Mouse (Mus musculus): ENCODE data around the gene Cfap45.

Gene Cfap45
- long read RNA-seq, experiment 1, result 0 reads
- long read RNA-seq, experiment 2, result 0 reads

DNA sequence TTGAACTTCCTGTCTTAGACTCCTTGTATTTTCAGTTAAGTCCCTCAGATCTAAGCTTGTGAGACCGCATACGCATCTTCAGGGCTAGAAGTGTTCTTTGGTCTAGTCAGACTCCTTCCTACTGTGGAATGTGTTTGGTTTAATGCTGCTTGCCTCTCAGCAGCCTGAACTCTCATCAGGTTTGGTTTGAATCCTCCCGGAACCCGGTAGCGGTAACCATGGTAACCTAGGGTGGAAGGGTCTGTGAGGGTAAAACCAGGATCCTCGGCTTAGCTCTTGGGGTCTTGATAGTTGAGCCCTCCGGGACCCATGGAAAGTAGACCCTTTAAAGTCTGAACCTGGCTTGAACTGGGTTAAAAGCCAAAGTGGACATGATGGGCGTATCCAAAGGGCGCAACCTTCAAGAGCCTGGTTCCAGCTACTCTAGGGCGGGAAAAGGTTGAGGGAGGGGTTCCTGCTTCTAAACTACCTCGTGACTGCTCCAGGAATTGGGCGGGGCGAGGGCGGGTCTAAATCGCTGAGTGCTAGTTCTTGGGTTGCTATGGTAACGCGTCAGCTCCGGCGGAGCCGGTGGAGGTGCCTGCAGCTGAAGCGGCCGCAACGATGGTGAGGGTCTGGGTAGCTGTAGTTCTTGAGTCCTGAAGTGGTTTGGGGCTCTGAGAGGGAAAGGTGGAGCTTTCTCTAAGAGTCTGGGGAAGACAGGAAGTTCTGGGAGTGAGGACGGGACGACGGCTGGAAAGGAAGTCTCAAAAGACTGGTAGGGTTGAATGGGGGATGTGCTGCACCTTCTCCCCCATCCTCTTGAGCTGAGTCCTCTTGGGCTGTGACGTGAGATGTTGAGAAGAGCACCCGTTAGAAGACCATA, at the start of gene Cfap45:
Gene Cfap45, plus strand, starts transcription at position 226 of the 865 bp plus-strand sequence.
- intact Hi-C loops (cut with DNase I), result loop anchor here (10.0 kb wide), 1 partner anchor 874 kb away; no protein-coding TSS in a partner anchor

DNA sequence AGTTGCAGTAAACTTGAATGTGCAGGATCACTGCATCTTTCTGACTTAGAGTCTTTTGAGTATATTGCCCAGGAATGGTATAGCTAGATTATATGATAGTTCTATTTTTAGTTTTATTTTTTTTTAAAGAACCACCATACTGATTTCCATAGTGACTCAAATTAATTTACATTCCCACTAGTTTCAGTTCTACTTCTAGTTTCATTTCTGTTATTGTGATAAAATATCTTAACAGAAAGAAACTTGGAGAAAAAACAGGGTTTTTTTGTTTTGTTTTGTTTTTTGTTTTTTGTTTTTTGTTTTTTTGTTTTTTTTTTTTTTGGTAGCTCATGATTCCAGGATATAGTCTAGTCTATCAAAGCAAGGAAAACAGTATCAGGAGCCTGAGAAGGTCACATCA, 47.7 kb upstream of the Cfap45 start:
- intact Hi-C loops (cut with DNase I), result no loop called here

DNA sequence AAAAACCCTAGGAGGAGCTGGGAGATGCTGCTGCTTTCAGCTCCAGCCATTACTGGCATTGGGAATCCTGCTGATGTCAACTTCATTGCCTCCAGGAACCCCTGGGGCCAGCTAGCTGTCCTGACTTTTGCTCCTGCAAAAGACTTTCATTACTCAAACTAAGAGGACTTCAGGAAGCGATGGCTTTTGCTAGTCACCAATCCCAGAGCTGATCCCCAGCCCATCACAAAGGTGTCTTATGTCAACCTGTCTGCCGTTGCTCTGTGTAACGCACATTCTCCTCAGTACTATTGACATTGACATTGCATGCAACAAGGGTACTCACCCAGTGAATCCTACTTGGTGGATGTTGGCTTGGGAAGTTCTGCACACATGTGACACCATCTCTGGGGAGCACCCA, 46.4 kb upstream of the Cfap45 start:
- intact Hi-C loops (cut with DNase I), result no loop called here

DNA sequence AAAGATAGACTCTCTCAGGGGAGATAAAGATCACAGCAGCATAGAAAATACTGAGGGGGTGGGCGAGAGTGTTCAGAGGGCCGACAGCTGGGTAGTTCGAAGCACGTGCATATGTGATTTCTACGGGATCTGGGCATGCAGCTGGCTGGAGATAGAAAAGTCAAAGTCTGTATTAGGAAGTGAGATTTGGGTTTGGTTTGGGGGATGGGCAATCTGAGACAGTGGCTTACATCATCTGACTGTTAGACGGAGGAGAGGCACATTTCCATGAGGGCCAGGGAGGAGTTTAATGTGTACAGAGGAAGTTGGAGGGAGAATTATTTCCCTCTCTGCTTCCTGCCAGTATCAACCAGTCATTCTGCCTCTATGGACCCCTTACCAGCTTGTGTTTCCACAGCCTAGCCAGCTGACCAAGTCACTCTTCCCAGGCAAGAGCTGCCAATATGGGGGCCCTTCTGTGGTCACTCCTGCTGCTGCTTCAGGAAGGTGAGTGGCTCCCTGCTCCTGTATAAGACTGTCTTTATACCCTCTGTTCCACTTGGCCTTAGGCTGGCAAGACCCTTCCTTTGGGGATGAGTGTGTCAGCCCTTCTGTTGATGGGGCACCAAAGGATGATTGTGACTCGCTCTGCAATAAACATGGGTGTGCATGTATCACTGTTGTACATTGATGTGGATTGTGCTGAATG, 45.4 kb upstream of the Cfap45 start, which contains the start of gene Slamf9:
Gene Slamf9, plus strand, starts transcription at position 305 of the 688 bp plus-strand sequence.
- intact Hi-C loops (cut with DNase I), result no loop called here

DNA sequence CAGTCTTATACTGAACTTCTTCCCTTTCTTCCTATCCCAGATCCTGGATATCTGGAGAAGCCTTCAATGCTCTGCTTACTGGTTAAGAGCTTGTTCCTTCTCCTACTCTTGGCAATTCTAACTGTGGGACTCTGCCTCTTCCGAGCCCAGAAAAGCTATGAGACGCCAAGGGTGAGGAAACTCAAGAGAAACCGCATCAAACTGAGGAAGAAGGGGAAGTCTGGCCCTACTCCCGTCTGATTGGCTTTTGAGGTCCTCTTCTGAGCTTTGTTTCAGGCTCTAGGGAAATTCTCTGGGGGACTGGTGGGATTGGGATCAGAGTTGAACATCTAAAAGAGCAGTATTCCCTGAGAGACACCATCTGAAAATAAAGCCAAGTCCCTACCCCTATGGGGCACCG, 42.6 kb upstream of the Cfap45 start:
- intact Hi-C loops (cut with DNase I), result no loop called here

DNA sequence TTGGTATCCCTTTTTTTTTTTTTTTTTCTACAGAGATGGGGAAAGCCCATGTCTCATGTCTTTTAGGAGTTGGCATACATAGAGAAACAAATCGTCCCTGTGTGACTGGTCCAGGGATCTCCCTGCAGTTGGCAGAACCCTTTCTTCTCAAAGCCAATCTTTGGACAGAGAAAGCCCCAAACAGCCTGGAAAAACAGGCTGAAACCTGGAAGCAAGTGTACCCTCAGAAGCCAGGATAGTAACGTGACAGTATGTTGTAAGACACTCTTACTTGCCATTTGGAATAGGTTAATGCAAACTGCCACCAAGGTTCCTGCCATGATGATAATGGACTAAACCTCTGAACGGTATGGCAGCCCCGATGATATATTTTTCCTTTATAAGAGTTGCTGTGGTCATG, 40.2 kb upstream of the Cfap45 start:
- intact Hi-C loops (cut with DNase I), result no loop called here

DNA sequence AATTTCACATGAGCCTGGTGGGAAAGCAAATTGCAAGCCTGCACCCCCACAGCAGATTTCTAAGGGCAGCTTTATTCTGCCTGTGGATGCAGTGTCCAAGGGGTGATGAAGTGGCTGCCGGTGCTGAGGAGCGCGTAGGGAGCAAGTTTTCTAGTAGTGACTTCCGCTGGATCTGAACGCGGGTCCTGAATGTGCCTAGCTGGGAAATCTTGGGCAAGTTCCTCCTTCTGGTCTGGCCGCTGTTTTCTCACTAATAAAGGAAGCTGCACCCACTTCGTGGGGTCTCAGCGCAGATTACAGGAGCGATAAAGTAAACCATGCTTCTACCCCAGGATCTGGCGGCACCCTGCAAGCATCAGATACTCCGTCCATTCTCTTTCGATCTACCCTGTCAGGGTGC, 39.5 kb upstream of the Cfap45 start:
- intact Hi-C loops (cut with DNase I), result no loop called here

DNA sequence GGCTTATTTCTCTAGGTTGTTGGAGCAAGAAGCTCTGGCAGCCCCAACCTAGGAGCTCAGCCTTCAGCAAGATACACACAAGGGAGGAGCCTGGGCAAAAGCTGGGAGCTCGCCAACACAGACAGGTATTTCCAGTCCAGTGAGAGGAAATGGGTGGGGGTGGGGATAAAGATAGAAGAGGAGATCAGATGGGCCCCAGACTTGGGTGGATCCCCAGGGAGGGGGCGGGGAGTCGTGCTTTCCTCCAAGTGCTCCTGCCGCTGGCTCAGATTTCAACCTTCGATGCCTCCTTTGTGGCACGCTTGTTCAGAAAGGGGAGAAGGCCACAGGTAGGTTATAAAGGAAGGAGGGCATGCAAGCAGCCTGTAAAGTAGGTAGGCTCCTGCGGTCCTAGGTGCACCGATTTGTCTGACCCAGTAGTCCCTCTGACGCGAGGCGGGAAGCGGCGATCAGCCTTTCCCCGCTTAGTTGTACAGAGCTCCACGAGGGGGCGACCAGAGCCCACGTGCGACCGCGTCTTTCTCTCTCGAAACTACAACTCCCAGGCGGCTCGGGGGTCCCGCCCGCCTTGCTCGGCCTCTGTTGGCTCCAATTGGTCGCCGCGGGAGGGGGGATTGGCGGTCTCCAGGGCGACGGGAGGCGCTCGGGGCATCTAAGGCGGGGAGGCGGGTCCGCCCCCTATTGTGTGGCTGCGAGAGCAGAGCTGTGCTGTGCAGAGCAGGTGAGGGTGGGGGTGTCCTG, 38.9 kb upstream of the Cfap45 start, which contains the start of gene Igsf9:
Gene Igsf9, plus strand, starts transcription at position 249 of the 741 bp plus-strand sequence.
- intact Hi-C loops (cut with DNase I), result no loop called here

DNA sequence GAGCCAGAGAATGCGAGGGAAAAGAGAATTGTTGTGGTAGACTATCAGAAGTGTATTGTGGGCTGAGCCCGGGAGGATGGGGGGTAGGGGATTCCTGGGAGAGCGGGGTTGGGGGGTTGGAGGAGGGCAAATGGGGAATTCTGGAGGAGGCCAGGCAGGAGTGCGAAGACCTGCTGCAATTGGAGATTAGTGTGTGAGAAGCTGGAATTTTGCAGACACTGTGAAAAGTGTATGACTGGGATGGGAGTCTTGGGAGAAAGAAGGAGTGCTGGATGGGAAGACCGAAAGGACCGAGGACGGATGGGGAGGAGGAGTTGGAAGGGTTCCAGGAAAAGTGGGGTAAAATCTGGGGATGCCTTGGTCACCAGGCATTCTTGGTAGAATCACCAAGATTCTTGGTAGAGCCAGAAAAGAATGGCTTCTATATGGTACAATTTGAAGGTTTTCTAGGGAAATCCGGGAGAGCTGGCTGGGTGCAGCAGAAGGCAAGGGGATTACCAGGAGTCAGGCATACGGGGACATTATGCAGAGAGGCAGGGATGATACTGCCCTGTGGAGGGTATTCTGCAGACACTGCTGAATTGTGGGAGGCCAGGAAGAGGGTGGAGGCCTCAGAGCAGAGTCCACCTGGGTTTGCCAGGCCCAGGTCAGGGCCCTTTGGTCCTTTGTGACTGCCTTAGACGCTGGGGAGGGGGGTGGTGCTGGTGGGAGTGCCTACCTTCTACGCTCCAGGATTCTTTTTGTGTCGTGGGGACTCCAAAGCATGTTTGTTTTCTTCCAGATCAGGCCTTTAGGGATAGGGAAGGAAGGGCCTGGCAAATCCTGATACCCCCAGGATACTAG, 37.9 kb upstream of the Cfap45 start:
- intact Hi-C loops (cut with DNase I), result no loop called here

DNA sequence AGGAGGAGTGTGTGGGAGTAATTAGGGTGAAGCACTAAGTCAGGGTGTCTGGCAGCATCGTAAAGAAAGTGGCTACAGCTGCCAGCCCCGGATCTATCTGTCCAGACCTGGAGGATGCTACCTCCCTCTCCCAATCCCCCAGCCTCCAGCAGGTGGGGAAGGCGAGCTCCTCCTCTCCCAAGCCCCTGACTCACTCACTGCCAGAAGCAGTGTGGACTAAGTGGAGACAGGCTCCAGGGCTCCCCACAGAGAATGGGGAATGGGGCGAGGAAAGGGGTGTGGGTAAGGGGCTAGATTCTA, 37.3 kb upstream of the Cfap45 start:
- intact Hi-C loops (cut with DNase I), result no loop called here

DNA sequence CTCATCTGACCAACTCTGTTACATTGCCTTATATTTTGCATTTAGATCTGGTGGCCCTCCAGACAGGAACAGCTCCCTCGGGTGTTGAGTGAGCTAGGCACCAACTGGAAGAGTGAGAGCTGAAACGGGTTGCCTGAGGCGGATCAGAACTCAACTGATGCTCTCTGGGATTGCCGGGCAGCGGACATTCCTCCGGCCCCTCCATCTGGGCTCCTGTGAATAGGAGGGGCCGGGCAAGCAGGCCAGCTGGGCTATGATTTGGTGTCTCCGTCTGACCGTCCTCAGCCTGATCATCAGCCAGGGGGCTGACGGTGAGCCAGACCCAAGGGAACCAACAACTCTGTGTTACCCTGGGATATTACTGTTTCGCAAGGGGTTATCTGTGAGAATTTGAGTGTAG, 36.4 kb upstream of the Cfap45 start:
- intact Hi-C loops (cut with DNase I), result no loop called here

DNA sequence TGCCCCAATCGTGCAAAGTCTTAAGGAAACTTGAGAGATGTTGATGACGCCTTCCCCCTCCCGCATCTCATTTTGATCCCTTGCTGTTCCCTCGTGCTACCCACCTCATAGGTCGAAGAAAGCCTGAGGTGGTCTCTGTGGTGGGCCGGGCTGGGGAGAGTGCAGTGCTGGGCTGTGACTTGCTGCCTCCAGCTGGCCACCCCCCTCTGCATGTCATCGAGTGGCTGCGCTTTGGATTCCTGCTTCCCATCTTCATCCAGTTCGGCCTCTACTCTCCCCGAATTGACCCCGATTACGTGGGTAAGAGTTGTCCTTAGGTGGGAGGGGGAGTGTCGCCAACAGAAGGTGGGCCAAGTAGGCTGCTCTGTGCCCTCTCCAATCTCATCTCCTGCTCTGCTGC, 35.9 kb upstream of the Cfap45 start:
- intact Hi-C loops (cut with DNase I), result no loop called here

DNA sequence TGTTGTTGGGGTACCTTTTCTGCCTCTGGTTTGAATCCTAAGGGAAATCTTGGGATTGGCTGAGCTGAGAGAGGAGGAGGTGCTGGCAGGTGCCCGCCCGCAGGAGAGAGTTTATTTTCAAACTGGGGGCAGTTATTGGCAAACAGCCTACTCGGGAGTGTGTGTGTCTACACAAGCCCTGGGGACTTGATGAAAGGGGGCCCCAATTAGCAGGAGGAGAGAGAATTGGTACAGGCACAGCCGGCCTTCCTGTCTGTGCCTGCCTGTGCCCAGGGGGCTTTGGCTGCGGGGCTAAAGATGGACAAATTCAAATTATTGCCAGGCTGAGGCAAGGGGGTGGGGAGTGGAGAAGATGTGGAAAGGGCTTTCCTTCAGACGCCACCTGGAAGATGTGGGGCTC, 34.8 kb upstream of the Cfap45 start:
- intact Hi-C loops (cut with DNase I), result no loop called here

DNA sequence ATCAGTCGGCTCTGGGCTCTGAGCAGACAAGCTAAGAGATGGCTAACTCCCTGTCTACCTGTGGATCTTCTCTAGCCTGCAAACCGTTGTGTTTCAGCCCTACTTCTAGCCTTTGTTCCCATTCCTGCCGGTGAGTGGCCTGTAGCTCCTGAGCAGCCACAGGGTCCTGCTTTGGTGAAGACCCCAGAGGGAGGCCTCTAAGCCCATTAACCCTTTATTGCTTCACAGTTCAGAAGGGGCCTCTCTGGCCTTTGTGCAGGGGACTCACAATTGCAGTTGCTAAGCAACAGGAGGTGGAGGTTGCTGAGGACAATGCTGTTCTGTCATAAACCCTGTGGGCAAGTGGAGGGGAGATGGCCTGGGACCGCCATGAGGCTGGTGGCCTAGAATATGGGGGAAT, 34.4 kb upstream of the Cfap45 start:
- intact Hi-C loops (cut with DNase I), result no loop called here

DNA sequence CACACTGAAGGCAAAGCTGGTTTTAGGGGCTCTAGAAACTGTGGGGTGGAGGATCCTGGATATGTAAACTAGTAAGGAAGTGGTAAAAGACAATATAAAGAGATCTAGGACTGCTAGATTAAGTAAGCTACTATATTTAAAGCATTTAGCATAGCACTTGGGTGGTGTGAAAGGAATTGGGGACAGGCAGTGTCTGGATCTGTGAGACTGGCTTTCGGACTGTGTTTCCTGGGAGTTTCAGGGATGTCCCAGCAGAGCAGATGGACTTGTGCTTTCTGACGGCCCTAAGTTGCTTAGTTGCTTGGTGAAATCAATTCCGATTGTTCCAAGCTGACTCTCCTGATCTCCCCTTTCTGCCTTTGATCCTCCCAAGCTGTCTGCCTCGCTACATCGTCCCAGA, 34.0 kb upstream of the Cfap45 start:
- intact Hi-C loops (cut with DNase I), result no loop called here

DNA sequence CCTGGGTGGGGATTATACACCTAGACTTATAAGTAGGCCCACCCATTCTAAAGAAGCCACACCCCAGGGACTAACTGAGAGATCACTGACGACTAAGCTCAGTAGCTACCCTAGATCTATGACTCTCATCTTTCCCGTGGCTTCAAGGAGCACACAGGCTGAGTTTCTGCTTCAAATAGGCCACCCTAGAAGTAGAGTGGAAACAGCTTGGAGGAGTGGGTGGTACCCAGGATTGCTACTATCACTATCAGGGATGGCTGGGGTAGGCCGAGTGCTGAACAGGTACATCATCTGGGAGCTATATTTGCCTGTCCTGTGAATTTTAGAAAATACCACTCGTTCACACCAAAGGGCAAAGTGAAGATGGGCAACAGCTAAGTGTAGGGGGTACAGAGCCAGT, 32.7 kb upstream of the Cfap45 start:
- intact Hi-C loops (cut with DNase I), result no loop called here

DNA sequence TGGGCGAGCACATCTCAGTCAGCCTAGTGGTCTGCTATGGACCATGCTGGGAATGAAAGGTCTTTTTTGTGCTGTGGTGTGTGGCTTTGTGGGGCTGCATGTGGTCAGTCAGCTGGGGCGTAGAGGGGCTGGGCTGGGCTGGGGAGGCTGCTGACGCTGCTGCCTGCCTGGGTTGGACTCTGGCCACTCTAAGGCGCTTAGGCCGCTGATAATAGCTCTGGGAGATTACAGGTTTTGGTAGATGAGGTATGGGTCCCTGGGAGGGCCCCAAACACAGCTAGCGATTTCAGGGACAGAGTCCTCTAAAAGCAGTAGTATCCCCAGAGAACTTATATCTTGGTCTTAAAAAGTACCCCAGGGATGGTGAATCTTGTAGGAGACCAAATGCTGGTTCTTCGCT, 31.8 kb upstream of the Cfap45 start:
- intact Hi-C loops (cut with DNase I), result no loop called here

DNA sequence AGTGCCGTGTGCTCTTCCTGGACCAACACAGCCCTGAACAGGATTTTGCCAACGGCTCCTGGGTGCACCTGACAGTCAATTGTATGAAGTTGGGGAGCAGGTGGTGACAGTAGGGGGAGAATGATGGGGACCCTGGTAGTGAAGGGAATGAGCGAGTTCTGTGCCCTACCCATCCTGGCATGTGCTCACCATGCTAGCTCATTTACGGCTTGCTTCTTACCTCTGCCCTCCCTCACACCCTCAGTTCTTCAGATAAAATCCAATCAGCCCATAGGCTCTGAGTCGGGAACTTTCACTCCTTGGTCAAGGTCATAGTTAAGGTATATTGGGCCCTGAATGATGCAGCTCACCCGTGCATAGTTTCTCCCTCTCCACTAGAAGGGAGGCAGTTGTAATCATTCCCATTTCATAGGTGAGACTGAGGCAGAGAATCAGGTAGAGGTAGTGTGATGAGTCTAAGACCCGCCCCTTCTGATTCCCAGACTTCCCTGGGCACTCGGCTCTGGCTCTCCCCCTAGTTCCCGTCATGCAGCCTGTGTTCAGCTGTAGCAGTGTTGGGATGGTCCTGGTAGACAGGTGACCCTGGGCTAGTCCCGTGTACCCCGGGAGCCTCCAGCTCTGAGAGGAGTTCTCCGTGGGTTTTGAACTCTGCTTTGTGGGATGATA, 30.9 kb upstream of the Cfap45 start:
- intact Hi-C loops (cut with DNase I), result loop anchor here (1.0 kb wide), 1 partner anchor 77 kb away; no protein-coding TSS in a partner anchor

DNA sequence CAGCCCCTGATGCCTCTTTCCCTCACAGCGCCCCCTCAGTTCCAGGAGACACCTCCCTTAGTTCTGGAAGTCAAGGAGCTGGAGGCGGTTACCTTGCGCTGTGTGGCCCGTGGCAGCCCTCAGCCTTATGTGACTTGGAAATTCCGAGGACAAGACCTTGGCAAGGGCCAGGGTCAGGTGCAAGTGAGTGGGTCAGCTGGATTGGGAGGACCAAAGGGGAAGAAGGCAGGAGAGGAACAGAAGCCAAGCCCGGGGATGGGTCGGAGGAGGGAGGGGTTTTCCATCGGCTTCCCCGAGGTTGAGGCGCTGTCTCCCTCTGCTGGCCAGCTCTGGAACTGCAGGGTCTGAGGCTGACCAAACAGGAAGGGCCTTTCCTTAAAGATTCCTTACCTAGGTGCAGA, 30.3 kb upstream of the Cfap45 start:
- intact Hi-C loops (cut with DNase I), result loop anchor here (1.0 kb wide), 1 partner anchor 78 kb away; no protein-coding TSS in a partner anchor

DNA sequence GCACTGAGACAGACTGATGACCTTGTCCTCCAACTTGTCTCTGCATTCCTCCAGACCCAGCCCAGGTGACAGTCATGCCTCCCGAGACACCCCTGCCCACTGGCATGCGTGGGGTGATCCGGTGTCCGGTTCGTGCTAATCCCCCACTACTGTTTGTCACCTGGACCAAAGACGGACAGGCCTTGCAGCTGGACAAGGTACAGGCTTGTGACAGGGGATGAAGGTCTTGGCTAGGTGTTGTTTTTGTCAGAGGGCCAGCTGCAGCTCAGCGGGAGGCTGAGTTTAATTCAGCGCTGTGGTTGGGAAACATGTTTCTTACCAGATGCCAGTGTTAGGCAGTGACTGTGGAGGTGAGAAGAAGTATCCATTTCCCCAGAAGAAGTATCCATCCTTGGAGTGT, 28.6 kb upstream of the Cfap45 start:
- intact Hi-C loops (cut with DNase I), result no loop called here

Data from adrenal gland (tissue).